Mouse (Mus musculus): ENCODE results near the gene Gast.
"Not testable (repeated sequence)": the region's sequence is repeated elsewhere in the genome, so short reads cannot be mapped to it uniquely, and the experiment has no call there.

Gene Gast

DNA sequence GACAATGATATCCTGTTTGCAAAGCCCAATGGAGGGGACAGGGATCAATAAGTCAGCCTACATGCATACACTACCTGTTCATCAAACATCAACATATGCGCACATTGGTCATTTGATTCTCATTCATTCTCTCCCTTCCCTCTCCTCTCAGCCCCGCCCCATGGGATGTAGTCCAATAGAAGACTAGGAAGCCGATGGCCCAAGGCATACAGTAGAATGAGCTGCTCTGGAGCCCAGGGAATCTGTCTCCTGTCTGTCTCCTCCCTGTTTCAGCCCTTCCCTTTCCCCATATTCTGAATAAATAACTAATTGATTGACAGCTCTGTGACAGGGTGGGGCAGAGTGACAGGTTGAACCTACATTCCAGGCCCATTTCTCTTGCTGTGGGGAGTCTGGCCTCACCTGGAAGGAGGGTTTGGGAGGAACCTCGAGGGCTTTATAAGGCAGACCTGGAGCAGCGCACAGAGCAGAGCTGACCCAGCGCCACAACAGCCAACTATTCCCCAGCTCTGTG, at the start of gene Gast:
Gene Gast (plus strand): TSS at position 464 of the 514 bp plus-strand sequence.
- DNase-seq, result no peak

DNA sequence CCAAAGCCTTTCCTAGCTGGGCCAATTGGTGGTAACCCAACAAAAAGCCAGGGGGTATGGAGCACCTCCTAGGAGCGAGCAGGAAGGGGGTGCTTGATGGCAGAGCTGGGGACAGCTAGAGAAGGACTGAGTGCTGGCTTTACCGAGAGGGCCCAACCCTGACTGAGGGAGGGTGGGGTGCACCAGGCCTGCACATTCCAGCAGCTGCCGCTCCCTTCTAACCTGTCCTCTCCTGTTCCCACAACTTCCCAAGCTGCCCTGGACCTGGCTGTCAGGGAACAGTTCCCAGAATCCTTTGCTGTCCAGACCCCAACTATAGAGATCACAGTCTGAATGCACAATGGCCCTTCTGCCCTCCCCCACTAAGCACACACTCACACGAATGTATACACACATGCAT, 49.2 kb upstream of the Gast start:
- peak; percentile 50 for DNase-seq

DNA sequence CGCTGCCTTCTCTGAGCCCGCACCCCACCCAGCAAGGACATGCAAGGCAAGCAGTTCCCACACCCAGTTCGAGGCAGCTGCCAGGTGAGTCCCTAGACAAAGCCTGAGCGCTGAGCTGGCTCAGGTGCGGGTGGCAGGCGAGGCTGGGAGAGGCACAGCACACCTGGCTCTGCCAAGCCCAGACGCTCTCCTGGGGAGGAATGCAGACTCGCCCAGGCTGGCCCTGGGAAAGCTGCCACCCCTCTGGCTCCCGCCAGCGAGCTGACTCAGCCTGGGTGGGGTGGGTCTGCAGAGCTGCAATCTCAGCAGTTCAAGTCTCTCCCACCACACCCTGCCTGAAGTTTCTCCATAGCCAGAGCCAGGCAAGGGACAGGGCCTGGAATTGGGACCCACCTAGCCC, 47.2 kb upstream of the Gast start:
- peak; percentile 85 for DNase-seq

DNA sequence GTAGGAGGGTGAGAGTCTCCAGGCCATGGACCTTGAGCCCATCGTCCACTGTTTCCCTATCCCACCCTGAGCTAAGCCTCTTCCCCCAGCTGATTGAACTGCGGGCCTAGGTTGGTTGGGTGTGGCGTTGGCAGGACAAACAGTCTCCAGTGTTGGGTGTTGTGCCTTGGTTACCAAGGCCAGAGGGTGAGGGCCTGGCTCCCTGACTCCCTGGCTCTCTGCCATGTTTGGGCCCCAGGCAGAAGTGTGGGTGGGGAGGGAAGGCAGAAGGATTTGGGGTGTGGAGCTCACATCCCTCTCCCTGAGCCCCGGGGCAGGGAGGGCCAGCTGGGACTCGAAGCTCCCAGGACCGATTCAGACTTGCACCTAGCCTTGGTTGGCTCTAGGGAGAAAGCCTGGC, 45.3 kb upstream of the Gast start:
- peak; percentile 86 for DNase-seq

DNA sequence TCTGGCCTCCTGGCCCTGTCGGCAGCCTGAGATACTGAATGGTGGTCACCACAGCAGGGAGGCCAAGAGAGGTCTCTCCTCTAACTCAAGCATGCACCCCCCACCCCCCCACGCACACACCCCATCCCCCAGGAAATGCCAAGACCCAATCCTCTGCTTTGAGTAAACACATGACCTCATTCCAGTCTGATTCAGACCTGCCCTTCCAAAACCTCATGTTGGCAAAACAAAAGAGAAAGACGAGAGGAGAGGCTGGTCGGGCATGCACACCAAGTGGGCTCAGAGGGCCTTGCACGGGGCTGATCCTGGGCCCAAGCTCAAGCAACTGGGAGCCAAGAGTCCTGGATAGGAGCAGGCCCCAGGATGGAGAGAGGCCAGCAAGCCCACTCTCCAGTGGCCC, 44.0 kb upstream of the Gast start:
- DNase-seq, result peak; percentile 45

DNA sequence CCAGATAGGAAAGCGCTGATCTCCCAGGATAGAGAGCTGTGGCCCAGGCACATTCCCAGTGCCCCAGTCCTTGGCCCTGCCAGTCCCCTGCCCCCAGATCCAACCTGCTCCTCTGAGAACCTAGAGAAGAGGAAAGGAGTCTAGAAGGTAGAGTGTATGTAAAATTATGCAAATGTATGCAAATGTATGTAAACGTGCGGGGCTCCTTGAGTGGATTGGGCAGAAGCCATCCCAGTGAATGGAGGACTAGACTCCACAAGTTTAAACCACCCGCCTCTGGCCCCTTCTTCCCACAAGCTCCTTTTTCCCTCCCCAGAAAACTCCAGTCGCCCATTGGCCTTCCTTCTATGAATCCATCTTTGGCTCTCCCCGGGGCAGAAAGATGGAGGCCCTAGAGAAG, 41.3 kb upstream of the Gast start:
- DNase-seq, result no peak

DNA sequence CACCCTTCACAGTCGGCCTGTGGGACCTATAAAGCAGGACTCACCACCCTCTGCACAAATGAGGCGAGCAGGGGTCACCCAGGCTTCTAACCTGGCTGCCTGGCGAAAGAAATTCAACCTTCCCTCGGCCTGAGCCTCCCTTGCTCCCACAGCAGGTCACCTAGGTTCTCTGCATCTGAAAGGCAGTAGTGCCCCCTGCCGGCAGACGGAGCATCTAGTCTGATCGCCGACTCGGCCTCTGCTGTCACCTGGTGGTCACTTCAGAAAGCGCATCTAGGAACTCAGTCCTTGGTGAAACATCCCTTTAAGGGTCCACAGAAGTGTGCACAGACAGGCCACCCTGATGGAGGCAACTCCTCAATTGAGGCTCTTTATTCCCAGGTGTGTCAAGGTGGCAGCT, 38.9 kb upstream of the Gast start:
- peak; percentile 89 for DNase-seq

DNA sequence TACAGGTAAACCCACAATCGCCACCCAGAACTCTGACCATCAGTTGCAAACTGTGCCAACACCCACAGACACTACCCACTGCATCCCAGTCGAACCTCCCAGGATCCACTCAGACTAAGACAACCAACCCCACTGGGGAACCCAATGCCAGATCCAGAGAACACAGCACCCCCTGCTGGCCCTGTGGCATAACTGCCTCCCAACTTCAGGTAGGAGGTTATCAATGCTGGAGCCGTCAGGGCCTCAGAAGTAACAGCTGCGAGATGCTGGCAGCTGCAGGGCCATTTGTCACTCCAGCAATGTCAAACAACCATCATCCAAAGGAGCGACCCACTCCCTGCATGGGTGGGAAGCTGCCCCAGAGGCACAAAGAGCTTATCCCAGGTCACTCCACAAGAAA, 36.4 kb upstream of the Gast start:
- DNase-seq, result no peak

DNA sequence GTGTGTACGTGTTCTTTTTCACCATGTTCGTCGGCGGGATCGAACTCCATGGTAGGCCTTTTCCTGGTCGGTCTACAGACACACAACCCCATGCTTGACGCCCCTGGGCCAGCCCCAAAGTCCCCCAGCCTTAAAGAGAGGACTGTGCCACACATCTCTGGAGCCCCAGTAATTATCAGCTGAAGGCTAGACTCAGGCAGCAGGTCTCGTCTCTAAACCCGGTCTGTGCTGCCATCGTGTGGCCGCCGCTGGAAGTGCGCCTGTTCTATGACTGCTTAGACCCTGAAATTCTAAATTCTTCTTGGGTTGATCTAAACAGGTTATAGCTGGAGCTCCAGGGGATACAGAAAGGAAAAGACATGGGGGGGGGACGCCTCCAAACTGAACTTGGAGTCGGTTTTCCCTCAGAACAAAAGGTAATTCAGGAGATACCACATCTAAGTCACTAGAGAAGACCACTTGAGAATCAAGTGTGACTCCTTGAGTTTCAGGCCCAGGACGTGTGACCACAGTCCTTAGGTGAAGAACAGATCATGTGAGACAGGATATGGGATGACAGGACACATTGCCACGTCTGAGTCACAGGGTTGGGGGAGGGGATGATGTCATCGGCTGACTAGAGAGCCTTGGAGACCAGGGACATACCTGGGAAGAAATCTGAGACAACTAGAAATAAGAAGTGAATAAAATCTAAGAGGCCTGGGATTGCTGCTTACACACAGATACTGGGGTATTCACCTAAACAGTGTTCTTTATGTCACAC, 35.8 kb upstream of the Gast start:
- DNase-seq, result peak; percentile 91

DNA sequence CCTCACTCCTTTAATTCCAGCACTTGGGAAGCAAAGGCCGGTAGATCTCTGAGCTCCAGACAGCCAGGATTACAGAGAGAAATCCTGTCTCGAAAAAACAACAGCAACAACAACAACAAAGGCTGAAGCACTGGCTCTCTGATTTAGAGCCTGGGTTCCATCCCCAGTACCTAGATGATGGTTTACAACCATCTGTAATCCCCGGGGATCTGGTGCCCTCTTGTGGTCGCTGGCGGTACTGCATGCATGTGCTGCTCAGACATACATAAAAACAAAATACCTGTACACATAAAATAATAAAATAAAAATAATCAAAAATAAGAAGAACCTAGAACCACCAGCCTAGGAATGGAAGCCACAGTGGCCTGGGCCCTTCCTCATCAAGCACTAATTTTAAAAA, 33.9 kb upstream of the Gast start:
- DNase-seq, result peak; percentile 74

DNA sequence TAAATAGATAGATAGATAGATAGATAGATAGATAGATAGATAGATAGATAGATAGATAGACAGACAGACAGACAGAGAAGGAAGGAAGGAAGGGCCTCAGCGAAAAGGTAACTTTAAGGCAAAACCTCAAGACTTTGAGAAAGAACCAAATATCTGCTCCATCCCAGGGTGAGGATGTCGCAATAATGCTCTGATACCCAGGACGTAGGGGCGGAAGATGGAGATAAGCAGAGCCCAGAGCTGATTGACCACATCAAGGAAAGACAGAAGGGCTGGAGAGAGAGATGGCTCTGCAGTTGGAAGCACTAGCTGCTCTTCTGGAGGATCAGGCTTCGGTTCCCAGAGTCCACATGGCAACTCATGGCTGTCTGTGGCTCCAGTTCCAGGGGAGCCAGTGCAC, 32.9 kb upstream of the Gast start:
- DNase-seq, result no peak

DNA sequence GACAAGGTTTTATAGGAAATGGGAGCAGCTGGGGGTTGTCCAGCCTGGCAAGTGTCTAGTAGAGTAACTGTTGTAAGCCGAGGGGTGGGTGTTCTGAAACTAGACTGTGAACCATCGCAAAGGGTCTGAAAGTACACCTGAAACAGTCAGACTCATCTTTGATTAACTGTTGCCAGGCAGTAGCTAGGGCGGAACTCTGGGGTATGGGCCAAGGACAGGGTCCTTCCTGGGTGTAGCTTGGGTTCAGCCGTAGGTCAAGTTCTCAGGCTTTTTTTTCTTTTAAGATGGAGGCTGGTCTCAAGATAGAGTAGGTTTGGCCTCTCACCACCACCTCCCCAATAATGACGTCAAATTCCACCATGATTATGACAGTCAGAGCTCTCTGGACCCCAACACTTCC, 26.3 kb upstream of the Gast start:
- no peak for DNase-seq

DNA sequence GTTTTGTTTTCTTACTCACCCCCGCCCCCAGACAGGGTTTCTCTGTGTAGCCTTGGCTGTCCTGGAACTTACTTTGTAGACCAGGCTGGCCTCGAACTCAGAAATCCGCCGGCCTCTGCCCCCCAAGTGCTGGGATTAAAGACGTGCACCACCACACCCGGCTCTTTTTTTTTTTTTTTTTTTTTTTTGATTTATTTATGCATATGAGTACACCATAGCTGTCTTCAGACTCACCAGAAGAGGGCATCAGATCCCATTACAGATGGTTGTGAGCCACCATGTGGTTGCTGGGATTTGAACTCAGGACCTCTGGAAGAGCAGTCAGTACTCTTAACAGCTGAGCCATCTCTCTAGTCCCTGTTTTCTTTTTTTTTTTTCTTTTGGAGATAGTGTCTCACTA, 25.5 kb upstream of the Gast start:
- DNase-seq, result not testable (repeated sequence)

DNA sequence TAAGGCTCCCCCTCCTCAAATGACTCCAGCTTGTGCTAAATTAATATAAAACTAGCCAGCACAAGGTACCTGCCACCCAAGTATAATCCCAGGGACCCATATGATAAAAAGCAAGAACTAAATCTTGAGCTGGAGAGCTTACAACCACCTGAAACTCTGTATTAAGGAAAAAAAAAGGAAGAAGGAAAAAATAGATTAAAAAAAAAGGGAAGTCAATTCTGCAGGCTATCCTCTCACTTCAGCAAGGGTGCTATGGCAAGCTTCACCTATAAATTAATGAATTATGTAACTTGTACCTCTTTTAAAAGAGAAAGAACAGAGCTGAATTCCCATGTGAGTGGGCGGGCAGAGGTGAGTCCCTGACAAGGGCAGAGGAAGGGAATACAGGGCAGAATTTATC, 22.6 kb upstream of the Gast start:
- no peak for DNase-seq

DNA sequence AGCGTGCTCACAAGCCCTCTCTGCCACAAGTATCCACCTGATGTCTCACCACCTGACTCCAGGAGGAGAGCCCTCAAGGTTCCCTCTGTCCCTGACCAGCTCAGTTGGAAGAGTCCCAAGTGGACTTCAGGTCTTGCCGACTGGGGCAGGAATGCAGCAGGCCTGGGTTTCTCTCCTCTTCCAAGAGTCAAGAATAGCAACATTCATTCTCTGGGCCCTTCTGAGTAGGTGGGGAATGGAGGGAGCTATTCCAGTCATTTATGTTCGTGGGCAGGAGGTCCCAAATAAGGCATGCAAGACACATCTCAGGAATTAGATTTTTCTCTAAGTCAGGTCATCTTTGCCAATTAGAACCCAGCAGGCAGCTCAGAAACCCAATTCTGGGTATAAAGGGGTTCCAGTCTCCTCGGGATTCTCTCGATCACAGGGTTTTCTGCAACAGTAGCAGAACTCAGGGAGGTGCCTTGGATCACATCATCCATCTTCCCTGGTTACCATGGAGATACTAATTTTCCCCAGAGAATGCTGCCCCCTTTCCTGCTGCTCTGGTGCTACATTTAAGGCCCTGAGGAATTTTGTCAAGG, 22.0 kb upstream of the Gast start:
- peak; percentile 81 for DNase-seq

DNA sequence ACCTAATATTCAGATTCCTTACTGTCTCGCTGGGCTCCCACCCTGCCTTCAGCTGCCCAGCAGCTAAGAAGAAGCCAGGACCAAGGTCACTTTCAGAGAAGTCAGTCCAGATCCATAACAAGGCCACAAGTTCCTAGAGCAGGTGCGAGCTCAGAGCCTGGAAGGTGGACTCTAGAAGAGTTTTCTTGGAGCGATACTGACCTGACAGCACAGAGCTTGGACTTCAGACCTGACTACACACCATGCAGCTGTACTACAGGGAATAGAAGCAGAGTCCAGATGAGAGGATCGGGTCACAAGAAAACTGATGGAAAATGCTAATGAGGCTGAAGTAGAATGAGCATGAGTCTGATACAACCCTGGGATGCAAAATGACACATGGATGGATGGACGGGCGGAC, 20.8 kb upstream of the Gast start:
- DNase-seq, result no peak

DNA sequence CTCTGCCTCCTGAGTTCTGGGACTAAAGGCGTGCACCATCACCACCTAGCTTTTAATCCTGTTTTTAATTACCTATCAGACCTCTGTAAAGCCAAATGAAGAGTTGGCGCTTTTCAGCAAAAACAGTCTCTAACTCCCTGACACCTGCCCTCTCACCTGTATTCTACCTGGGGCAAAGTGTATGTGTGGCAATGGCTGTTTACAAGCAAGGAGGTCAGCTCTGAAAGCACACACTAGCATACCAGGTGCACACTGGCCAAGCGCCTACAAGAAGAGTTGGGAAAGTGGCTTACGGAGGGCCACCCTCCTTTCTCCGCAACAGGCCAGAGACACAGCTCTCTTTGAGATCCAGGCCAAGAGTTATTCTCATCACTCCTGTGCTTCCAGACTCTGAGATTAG, 18.8 kb upstream of the Gast start:
- no peak for DNase-seq

DNA sequence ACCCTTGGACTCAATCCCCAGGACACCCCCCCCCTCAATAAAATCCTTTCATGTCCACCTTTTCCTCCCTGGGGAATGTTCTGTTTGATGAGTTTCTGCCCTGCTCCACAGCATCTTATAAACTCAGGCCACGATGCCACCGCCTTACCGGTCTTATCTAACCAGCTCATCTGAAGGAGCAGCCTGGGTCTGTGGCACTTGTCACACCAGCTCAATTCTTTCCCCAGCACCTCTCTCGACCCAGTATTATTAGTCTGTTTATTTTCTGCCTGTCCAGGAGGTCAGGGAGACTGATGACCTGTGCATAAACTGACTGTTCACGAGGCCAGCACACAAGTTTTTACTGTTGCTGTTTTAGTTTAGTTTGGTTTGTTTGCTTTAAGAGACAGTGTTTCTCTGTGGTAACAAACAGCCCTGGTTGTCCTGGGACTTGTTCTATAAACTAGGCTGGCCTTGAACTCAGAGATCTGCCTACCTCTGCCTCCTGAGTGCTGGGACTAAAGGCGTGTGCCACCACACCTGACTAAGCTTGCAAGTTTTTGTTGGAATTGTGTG, 16.3 kb upstream of the Gast start:
- no peak for DNase-seq

DNA sequence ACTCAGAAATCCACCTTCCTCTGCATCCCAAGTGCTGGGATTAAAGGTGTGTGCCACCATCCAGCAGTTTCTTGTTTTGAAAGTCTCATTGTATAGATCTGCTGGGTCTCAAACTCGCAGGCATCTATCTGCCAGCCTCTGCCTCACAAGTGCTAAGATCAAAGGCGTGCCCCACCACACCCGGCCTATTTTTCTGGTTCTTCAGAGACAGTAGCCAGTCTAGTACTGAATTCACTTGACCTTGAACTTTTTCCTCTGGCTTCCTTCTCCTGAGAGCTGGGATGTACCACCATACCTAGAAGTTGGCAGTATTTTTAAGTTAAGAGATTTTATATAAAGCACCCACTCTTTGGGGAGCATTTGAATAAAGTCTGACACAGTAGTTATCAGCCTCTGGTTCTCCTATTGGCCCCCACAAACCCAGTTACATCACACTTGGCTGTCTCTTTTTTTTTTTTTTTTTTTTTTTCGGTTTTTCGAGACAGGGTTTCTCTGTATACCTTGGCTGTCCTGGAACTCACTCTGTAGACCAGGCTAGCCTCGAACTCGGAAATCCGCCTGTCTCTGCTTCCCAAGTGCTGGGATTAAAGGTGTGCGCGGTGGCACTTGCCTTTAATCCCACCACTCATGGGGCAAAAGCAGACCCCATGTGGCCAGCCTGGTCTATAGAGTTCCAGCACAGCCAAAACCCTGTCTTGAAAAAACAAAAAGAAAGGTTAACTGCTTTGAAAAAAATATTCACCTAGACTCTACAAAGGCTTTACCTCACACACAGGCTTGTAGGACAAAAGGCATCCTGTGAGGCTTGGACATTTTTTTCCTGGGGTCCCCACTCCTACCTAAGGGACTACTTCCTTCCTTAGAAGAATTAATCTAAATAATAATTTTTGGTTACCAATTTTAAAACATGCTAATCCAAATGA, 15.4 kb upstream of the Gast start:
- no peak for DNase-seq

DNA sequence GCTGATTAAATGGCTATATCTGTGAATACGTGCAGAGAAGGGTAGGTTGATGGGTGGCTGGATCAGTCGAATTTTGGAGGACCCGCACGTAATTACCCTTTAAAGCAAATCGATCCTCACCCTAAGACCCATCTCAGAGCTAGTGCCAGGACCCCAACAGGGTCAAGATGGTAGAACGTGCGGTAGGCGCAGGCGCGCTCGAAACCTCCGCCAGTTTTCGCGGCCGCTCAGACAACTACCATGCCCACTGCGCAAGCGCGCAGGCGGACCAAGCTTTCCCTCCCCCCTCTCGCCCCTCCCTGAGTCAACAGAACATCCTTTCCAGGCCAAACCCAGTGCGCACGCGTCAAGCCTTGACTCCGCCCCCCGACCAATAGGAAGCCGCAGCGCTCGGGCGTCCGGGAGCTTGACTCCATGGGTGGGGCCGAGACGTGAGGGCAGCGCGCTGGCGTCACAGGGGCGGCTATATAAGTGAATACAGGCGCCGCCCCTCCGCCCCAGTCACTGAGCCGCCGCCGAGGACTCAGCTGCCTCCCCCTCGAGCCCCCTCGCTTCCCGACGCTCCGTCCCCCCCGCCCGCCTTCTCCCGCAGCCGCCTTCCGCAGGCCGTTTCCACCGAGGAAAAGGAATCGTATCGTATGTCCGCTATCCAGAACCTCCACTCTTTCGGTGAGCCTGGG, 14.6 kb upstream of the Gast start, which contains the start of gene Eif1:
Gene Eif1 (plus strand): TSS at position 394 of the 680 bp plus-strand sequence.
- DNase-seq, result peak; percentile 100

DNA sequence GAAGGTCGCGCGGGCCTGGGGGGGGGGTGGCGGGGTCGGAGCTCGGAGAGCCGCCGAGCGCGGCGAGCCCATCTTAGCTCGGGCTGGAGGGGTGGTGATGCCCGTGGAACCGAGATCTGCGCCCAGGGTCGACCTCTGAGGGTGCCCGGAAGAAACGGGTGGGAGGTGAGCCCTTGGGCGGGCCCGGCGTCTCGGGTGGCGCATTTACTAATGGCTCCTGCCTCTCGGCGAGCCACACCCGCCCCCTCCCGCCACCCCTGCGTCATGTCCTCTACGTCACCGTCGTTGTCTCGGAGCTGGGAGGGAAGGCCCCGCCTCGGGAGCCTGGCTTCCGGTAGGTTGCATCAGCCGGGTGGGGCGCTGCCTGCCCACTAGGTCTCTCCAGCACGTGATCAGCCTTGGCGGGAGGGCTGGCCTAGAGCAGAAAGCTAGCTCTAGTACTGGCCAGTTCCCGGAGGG, 14.0 kb upstream of the Gast start:
- peak; percentile 99 for DNase-seq

DNA sequence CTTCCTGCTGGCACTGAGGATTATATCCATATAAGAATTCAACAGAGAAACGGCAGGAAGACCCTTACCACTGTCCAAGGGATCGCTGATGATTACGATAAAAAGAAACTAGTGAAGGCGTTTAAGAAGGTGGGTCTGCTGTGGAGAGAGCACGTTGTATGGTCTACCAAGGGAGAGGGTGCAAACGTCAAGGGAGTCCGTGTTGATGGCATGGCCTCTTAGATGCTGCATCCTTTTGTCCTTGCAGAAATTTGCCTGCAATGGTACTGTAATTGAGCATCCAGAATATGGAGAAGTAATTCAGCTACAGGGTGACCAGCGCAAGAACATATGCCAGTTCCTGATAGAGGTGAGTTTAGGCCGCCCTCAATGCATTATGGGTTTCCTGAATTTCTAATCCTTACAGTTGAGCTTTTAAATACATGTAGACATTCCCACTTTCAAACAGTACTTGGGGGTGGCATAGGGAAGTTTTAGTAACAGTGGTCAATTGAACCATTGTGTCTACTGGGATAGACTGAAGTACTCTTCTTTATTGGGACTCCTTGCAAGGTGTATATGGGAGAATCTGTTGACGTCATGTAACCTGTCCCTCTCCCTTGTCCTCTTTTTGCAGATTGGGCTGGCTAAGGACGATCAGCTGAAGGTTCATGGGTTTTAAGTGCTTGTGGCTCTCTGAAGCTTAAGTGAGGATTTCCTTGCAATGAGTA, 13.4 kb upstream of the Gast start:
- DNase-seq, result not testable (repeated sequence)
